Mouse (Mus musculus) common myeloid progenitor, adult 5-6 weeks (primary cell): ENCODE results near the gene Zfp281. TPM values are rescaled to one million over a fixed set of nuclear protein-coding genes. Genes with fewer than 3 reads are reported as not detected.

Experiments used
- ATAC-seq: replicated peaks from 2 replicates; pipeline ENCODE4 v1.8.0; 2016; ENCODE audit warnings: low read depth, mild to moderate bottlenecking, moderate TSS enrichment, inconsistent platforms; ENCODE audit not compliant: poor library complexity, severe bottlenecking
- total RNA-seq: library from RNA; stranded (forward); fragments of 200-1000, 187-1606 nt; gene quantifications from 2 replicates; pipeline ENCODE4 v1.2.3, GENCODE M21; 2017

The Zfp281 gene
- total RNA-seq, 1 experiment from 2014 or later, result 30.9 TPM

- peak; percentile 68; the same call in 1 of the 2 replicates for ATAC-seq
These were observed 16.1 kb upstream of the Zfp281 start for GRCm38 (mm10) chr1:136608339-136609261.

DNA sequence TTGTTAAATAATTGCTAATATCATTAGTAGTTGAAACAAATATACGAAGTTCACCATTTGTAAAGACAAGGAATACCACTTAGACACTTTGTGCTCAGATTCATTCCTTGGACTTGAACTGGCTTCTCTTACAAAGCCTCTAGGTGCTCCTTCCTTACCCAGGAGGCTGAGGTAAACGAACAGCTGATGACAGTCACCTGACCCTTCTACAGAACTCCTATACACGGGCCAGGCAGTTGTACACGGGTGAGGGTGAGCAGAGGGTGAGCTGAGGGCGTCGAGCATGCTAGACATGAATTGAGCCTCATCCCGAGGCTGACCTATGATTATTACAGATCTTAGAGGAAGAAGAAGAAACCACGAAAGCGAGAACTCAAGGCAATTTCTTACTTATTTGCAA, 12.9 kb upstream of the Zfp281 start:
- no peak for ATAC-seq

DNA sequence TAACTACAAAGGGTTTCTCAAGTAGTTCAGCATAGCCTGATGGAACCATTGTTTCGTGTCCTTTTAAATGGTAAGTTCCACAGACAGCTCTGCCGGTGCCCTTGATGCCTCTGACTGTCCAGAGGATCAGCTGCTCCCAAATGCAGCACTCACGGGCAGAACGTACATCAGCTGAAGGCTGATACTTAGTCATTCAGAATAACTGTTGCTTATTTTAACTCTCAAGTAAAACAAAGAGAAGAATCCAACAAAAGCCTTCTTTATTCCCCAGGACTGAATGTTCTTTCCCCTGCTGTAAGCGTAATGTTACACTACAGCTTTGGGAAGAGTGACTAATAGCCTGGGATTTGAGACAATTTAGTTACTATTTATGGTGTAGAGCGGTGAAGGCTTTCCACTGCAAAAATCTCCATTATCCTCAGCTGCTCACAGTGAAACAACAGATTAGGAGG, 11.4 kb upstream of the Zfp281 start:
- no peak for ATAC-seq

DNA sequence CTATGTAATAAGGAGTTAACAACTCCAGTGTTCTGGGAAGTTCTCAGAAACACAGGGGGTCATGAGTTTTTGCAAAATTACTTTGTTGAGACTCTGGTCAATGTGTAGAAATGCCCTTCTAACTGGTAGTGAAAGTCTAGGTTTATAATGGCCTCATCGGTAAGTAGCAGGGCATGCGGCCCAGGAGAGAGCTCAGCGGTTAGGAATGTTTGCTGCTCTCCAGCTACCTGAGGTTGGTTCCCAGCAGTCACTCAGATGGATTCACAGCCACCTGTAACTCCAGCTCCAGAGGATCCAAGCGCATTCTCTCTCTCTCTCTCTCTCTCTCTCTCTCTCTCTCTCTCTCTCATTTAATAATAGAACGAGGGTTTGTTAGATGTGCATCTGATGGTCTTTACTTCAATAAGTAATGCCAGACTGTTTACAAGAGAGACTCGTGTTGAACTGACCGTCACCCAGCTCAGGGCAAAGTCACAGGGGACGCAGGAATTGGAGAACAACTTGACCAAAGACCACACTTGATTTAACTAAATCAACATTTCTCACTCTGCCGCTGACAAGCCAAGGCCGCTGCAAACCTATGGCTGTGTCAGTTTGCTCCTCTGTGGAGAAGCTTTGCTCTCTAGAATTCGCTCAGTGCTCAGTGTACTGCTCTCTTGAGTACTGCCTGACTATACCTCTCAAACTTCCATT, 9.8 kb upstream of the Zfp281 start:
- ATAC-seq, result no peak

GRCm38 (mm10) chr1:136617163-136617788, 7.4 kb upstream of the Zfp281 start:
- peak; percentile 40; the same call in 1 of the 2 replicates for ATAC-seq

DNA sequence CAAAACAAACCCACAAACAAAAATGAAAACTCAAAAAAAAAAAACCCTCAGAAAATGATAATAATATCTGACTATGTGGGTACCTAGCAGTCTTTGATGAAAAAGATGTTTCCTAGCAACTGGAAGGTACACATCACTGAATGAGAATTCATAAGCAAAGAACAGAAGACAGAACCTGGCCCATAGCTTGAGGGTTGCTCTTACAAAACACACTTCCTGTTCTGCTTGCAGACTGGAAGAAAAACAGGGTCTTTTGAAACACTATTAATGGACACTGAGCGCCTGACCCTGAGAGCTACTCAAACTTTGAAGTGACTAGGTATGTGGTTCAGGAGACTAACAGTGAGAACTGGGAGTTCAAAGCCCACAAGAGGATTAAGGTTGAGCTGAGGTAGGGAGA, 6.1 kb upstream of the Zfp281 start:
- peak; percentile 62 for ATAC-seq

- ATAC-seq, result peak; percentile 17; the same call in 1 of the 2 replicates
These were observed 556 bp downstream of the Zfp281 start for GRCm38 (mm10) chr1:136625019-136625895.

- no peak for ATAC-seq
These were observed 1.4 kb downstream of the Zfp281 start for GRCm38 (mm10) chr1:136626141-136626540.

GRCm38 (mm10) chr1:136626756-136627155, 2.1 kb downstream of the Zfp281 start:
- no peak for ATAC-seq

GRCm38 (mm10) chr1:136627591-136627990, 2.9 kb downstream of the Zfp281 start:
- ATAC-seq, result no peak

DNA sequence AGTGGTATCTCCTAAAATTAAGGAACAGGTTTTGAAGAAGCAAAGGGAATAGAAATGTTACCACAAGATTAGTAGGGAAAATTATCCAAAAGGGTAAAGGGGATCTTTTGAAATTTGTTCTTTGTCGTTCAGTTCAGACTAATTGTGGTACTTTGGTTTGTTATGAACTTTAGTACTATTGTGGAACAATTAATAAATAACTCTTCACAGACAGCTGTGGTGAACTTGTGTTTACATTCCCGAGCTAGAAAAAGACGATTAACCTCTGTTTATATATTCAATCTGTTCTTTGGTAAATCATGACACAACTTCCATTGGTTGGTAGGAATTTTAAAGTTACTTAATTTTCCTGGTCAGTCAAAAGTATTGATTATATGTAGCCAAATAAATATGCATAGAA, 8.2 kb downstream of the Zfp281 start:
- ATAC-seq, result no peak

GRCm38 (mm10) chr1:136635644-136636043, 10.9 kb downstream of the Zfp281 start:
- ATAC-seq, result peak; percentile 73

DNA sequence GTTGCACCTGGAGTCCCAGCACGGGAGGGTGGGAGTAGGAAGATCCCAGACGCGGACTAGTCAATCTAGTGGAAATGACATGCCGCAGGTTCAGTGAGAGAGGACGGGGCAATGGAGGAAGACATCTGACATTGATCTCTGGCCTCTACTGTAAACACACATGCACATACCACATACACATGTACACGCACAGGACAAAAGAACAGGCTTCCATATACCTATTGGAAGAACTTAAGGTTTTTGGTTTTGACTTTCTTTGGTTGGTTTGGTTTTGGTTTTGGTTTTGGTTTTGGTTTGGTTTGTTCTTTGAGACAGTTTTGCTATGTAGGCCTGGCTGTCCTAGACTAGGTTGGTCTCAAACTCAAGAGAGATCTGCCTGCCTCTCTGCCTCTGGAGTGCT, 12.2 kb downstream of the Zfp281 start:
- no peak for ATAC-seq

- no peak for ATAC-seq
These were observed 13.0 kb downstream of the Zfp281 start for GRCm38 (mm10) chr1:136637696-136638095.

DNA sequence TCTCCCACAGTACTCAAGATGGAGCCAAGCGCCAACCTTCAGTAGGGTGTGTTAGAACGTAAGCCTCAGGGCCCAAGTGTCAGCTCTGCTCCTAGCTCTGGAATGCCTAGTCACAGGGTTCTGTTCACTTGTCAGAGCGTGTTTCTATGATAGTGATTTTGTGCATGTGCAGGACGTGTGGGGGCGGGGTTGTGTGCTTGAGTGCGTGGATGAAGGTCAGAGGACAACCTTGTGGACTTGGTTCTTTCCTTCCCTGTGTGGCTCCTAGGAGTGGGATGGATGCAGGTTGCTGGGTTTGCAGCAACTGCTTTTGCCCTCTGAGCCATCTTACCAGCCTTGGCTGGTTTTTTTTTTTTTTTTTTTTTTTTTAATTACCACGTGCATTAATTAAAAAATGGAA, 13.5 kb downstream of the Zfp281 start:
- ATAC-seq, result no peak

DNA sequence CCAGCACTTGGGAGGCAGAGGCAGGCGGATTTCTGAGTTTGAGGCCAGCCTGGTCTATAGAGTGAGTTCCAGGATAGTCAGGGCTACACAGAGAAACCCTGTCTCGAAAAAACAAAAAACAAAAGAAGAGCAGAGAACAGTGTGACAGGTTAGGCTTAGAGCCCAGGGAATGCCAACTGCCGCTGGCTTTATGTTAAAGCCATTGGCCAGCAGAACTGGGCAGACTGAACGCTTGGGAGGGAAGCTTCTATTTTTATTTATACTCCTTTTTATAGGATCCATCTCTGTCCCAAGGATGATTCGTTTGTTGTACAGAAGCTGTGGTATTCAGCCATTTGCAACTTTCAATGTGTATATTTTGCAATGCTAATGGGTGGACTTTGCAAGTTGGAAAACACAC, 14.0 kb downstream of the Zfp281 start:
- no peak for ATAC-seq

DNA sequence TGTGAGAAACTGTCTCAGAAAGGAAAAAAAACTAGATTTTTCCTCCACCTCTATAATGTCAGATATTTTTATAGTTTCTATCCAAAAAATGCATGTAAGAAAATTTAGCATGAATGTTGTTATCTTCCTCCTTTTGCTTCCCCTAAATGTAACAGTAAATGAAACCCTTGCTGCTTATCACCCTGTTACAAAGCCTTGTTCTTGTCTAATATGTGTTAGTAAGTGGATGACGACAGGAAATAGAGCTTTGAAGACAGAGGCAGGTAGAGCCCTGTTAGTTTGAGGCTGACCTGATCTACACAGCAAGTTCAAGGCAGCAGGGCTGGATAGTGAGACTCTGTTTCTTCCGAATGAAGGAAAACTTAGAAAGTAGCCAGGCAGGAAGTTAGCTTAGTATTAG, 14.5 kb downstream of the Zfp281 start:
- ATAC-seq, result peak; percentile 39

GRCm38 (mm10) chr1:136642701-136643100, 18.0 kb downstream of the Zfp281 start:
- no peak for ATAC-seq

- 0 out of 2 replicates have a peak, but pooled peaks have one; percentile 29 for ATAC-seq
These were observed 19.8 kb downstream of the Zfp281 start for GRCm38 (mm10) chr1:136644486-136644885.
